Mouse (Mus musculus) liver, embryonic 16.5 days (tissue): ENCODE measurements around the gene Wdr18. TPM values are rescaled to one million over a fixed set of nuclear protein-coding genes. Genes with fewer than 3 reads are reported as not detected.

Experiments
- ATAC-seq: fragments of 200-750 bp; cut with Nextera tagmentation; 2 replicates; pipeline ENCODE4 v1.8.0; 2017; ENCODE audit warnings: low read depth, mild to moderate bottlenecking, moderate number of reproducible peaks, moderate library complexity
- H3K27ac ChIP-seq: fragments of 300-500 bp; sonication (generic); 2 replicates; pipeline ENCODE4 v1.5.1; 2014; ENCODE audit warnings: mild to moderate bottlenecking, low read length
- H3K27me3 ChIP-seq: fragments of 300-500 bp; sonication (generic); 2 replicates; pipeline ENCODE4 v1.6.1; 2014; ENCODE audit warnings: low read depth, low read length, mixed read lengths; ENCODE audit not compliant: control insufficient read depth, insufficient read depth
- H3K36me3 ChIP-seq: fragments of 300-500 bp; sonication (generic); 2 replicates; pipeline ENCODE4 v1.6.1; 2014; ENCODE audit warnings: mild to moderate bottlenecking; ENCODE audit not compliant: control insufficient read depth, insufficient read depth
- H3K4me1 ChIP-seq: fragments of 300-500 bp; sonication (generic); 2 replicates; pipeline ENCODE4 v1.6.1; 2014; ENCODE audit warnings: low read depth, low read length, mixed read lengths; ENCODE audit not compliant: control insufficient read depth
- H3K4me2 ChIP-seq: fragments of 300-500 bp; sonication (generic); 2 replicates; pipeline ENCODE4 v1.6.1; 2014; ENCODE audit warnings: low read depth, low read length, mixed read lengths
- H3K4me3 ChIP-seq: fragments of 300-500 bp; sonication (generic); 2 replicates; pipeline ENCODE4 v1.5.1; 2014; ENCODE audit warnings: low read depth, mild to moderate bottlenecking, low read length
- H3K9ac ChIP-seq: fragments of 300-500 bp; sonication (generic); 2 replicates; pipeline ENCODE4 v1.6.1; 2014; ENCODE audit warnings: low read depth, low read length
- H3K9me3 ChIP-seq: fragments of 300-500 bp; sonication (generic); replicated peaks from 2 replicates; pipeline ENCODE4 v1.6.1; 2016; ENCODE audit warnings: low read length; ENCODE audit not compliant: control insufficient read depth
- WGBS: fragments of 180-500 bp; shearing (Covaris S2); extraction: QIAGEN DNeasy Blood & Tissue Kit; methylation state at CpG from one replicate; pipeline ENCODE4 v1.1.7; 2014; ENCODE audit not compliant: insufficient replicate concordance; 5-methylcytosine and 5-hydroxymethylcytosine counted together
- polyA plus RNA-seq: library from polyadenylated mRNA; unstranded; fragments of >200 nt; fragmentation: Nextera tagmentation; extraction: Ambion mirVana; gene quantifications from 2 replicates; pipeline ENCODE4 v1.2.1, GENCODE M21; 2015

Gene Wdr18
- polyA plus RNA-seq, 1 experiment from 2014 or later: 42.2 TPM

- H3K9ac ChIP-seq: no peak overlapping the region
- peaks cover 13% of the 10 kb centered on the region for H3K4me1 ChIP-seq
- no peaks in the 10 kb centered on the region for H3K27me3 ChIP-seq
- peaks cover 28% of the 10 kb centered on the region for H3K9me3 ChIP-seq
- no peak overlapping the region for H3K4me3 ChIP-seq
- H3K4me2 ChIP-seq: no peak overlapping the region
- H3K36me3 ChIP-seq: peaks cover 41% of the 10 kb centered on the region
- no peak overlapping the region for H3K27ac ChIP-seq
- 91% methylated on average over 22 of the region's 22 CpGs for WGBS
- no peak for ATAC-seq
Measured at GRCm38 (mm10) chr10:79979401-79980155, 19.6 kb downstream of the Wdr18 start.

DNA sequence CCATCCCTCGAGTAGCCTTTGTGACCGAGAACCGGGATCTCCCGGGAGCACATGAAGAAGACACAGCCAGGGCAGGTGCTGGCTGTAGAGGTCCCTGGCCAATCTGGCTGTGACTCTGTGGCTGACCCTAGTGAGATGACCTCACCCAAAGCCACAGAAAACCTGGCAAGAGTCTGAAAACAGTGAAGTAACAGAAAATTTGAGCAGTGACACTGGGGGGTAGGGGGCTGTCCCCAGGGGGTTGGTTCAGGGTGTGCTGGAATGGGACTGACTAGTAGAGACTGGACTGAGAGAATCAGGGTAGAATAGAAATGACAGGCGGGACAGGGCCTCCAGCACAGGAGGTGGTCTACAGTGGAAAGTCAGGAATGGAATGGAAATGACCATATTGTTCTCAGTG, 23.3 kb downstream of the Wdr18 start:
- peaks cover 41% of the 10 kb centered on the region for H3K4me1 ChIP-seq
- ATAC-seq: no peak
- peaks cover 4% of the 10 kb centered on the region; the same call in 1 of the 2 replicates for H3K9me3 ChIP-seq
- H3K4me3 ChIP-seq: peak overlapping the region; percentile 87
- H3K36me3 ChIP-seq: peaks cover 11% of the 10 kb centered on the region
- H3K9ac ChIP-seq: peak overlapping the region; percentile 92
- H3K4me2 ChIP-seq: peak overlapping the region; percentile 96
- peaks cover 9% of the 10 kb centered on the region for H3K27me3 ChIP-seq
- WGBS: 66% methylated on average over 5 of the region's 5 CpGs
- peak overlapping the region; percentile 99 for H3K27ac ChIP-seq

GRCm38 (mm10) chr10:79983670-79984069, 23.7 kb downstream of the Wdr18 start:
- under 1% methylated on average over 17 of the region's 21 CpGs for WGBS

DNA sequence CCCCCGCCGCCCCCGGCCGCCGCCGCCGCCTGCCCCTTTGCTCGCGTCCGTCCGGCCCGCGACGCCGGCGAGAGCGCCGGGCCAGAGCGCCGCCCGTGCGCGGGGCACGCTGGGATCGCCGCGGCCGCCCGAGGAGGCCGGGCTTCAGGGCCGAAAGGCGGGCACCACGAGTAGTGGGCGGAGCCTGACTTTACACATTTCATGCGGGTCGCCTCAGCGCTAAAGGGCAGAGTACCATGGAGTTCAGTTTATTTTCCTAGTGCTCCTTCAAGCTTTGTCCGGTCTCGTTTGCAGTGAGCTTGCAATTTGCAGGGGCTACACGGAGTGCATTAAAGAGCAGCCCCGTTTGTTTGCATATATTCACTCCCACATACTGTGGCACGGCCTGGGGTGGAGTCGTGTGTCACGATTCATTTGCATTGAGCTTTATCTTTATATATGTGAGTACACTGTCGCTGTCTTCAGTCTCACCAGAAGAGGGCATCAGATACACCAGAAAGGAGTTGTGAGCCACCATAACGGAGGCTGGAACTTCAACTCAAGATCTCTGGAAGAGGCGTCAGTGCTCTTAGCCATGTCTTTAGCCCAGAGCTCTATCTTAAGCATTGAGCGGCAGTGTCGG, 24.4 kb downstream of the Wdr18 start, which contains the start of gene Tmem259:
Gene Tmem259 (minus strand): TSS at position 136 of the 622 bp plus-strand sequence.
- no peaks in the 10 kb centered on the region for H3K36me3 ChIP-seq
- H3K27ac ChIP-seq: peak within 1 kb of the TSS; percentile 99
- H3K9me3 ChIP-seq: no peaks in the 10 kb centered on the region
- peak within 1 kb of the TSS; percentile 87 for H3K4me3 ChIP-seq
- peaks cover 51% of the 10 kb centered on the region for H3K4me1 ChIP-seq
- peak; percentile 67 for ATAC-seq
- peaks cover 20% of the 10 kb centered on the region for H3K27me3 ChIP-seq
- H3K4me2 ChIP-seq: peak within 1 kb of the TSS; percentile 96
- H3K9ac ChIP-seq: peak within 1 kb of the TSS; percentile 92
- WGBS: 0% methylated on average over 37 of the region's 49 CpGs

More at GRCm38 (mm10) chr10:79983670-79984069, 23.7 kb downstream of the Wdr18 start:
- peak overlapping the region; percentile 99 for H3K27ac ChIP-seq
- H3K4me3 ChIP-seq: peak overlapping the region; percentile 87
- ATAC-seq: no peak
- H3K27me3 ChIP-seq: peaks cover 13% of the 10 kb centered on the region
- peaks cover under 1% of the 10 kb centered on the region; the same call in 1 of the 2 replicates for H3K9me3 ChIP-seq
- peak overlapping the region; percentile 96 for H3K4me2 ChIP-seq
- H3K9ac ChIP-seq: peak overlapping the region; percentile 92
- H3K36me3 ChIP-seq: peaks cover 6% of the 10 kb centered on the region
- peaks cover 45% of the 10 kb centered on the region for H3K4me1 ChIP-seq

GRCm38 (mm10) chr10:79984871-79985270, 24.9 kb downstream of the Wdr18 start:
- ATAC-seq: peak; percentile 87
- peak overlapping the region; percentile 92 for H3K9ac ChIP-seq
- peaks cover 25% of the 10 kb centered on the region for H3K27me3 ChIP-seq
- peak overlapping the region; percentile 96 for H3K4me2 ChIP-seq
- no peaks in the 10 kb centered on the region for H3K9me3 ChIP-seq
- under 1% methylated on average over 22 of the region's 22 CpGs for WGBS
- H3K27ac ChIP-seq: peak overlapping the region; percentile 99
- peaks cover 51% of the 10 kb centered on the region for H3K4me1 ChIP-seq
- H3K36me3 ChIP-seq: no peaks in the 10 kb centered on the region
- peak overlapping the region; percentile 87 for H3K4me3 ChIP-seq

DNA sequence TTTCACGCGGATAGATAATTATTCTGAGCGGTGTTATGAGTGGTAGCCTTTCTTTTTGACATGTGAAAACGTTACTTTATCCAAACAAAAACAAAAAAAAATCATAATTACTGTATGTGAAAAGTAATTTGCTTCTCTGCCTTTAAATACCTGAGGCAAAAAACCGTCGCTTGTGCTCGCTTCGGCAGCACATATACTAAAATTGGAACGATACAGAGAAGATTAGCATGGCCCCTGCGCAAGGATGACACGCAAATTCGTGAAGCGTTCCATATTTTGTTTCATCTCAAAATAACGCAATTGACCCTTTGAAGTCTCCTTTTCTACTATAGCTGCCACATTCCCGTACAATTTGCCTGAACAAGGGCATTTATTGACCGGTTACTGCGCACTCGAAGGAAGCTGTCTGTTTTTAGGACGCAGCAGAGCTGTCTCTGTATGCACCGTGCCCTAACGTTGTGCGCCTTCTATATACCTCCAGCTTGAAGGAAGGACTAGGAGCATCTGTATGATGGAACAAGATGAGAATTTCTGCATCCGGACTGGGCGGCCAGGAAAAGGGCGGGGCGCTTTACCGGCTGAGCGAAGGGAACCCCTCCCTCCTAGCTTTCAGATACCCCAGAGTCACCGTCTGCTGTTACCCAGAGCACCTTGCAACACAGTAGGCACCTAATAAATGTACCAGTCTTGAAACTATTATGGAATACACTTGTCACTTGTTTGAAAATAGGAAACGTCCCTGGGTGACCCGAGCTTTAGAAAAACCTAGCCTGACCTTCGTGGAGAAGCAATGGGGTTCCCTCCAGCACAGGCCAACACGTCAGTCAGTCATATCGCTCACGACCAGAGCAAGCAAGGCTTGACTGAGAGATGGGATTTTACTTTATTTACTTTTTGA, 25.6 kb downstream of the Wdr18 start:
- Histone ChIP-seq H3K4me1 (peaks cover 51% of the 10 kb centered on the region), H3K9me3 (no peaks in the 10 kb centered on the region), H3K9ac (peak overlapping the region; percentile 92), H3K27me3 (peaks cover 28% of the 10 kb centered on the region), H3K4me3 (peak overlapping the region; percentile 87), H3K36me3 (no peaks in the 10 kb centered on the region), H3K4me2 (peak overlapping the region; percentile 96), H3K27ac (peak overlapping the region; percentile 99)
- WGBS: 2% methylated on average over 35 of the region's 35 CpGs
- peak; percentile 30 for ATAC-seq

GRCm38 (mm10) chr10:79986232-79986878, 26.4 kb downstream of the Wdr18 start:
- Histone ChIP-seq H3K9ac (peak overlapping the region; percentile 92), H3K4me2 (peak overlapping the region; percentile 96), H3K4me1 (peaks cover 51% of the 10 kb centered on the region), H3K4me3 (peak overlapping the region; percentile 87), H3K9me3 (no peaks in the 10 kb centered on the region), H3K27ac (peak overlapping the region; percentile 99), H3K27me3 (peaks cover 28% of the 10 kb centered on the region), H3K36me3 (no peaks in the 10 kb centered on the region)
- 20% methylated on average over 6 of the region's 6 CpGs for WGBS
- ATAC-seq: peak; percentile 22

GRCm38 (mm10) chr10:79986963-79987362, 27.0 kb downstream of the Wdr18 start:
- Histone ChIP-seq H3K4me1 (peaks cover 51% of the 10 kb centered on the region), H3K36me3 (peaks cover under 1% of the 10 kb centered on the region; the same call in 1 of the 2 replicates), H3K9me3 (no peaks in the 10 kb centered on the region; the same call in 1 of the 2 replicates), H3K27ac (peak overlapping the region; percentile 99), H3K4me3 (peak overlapping the region; percentile 87), H3K27me3 (peaks cover 28% of the 10 kb centered on the region), H3K9ac (peak overlapping the region; percentile 92), H3K4me2 (peak overlapping the region; percentile 96)
- ATAC-seq: no peak
- WGBS: under 1% methylated on average over 11 of the region's 11 CpGs
